Mouse (Mus musculus): ENCODE measurements around the gene Mas1. TPM values are rescaled to one million over a fixed set of nuclear protein-coding genes. Genes with fewer than 3 reads are reported as not detected.

The Mas1 gene
- total RNA-seq, 2 experiments from 2014 or later = 0.34 to 0.41 TPM

GRCm38 (mm10) chr17:12872275-12873028 lies 4.5 kb upstream of the Mas1 start:
- DNase-seq = no peak

DNA sequence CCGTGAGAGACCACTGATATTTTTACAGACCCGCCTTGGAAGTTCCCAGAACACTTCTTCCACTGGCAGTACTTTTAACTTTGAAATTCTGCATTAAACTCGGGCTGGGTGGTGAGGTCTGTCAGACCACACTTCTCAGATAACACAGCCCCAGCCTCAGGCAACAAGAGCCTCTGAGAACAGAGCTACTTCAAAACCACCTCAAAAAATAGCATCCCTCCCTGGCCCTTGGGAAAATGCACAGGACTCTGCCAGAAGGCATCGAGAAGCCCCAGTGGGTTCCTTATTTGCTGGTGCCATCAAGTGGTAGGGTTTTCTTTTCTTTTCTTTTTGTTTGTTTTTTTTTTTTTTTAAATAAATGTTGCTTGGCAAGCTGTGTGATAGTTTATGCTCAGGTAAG lies 697 bp upstream of the Mas1 start:
- DNase-seq = no peak

- peak; percentile 33 for DNase-seq
Observed at GRCm38 (mm10) chr17:12866853-12867252, 1.1 kb downstream of the Mas1 start.

- no peak for DNase-seq
Observed at GRCm38 (mm10) chr17:12865407-12865806, 2.5 kb downstream of the Mas1 start.

DNA sequence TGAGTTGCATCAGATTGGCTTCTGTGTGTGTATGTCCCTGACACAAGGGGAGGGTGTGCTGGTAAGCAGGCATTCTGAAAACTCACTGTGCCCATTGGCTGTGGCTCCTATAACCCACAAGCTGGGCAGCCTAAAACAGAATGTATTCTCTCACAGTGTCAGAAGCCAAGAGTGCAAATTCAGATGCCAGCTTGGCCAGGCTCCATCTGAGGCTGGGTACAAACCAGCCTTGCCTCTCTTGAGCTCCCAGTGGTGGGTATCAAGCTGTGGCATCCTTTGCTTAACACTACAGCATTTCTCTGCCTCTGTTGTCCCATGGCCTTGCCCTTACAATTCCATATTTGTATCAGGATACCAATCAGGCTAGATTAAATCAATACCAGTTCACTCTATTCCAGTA lies 3.8 kb downstream of the Mas1 start:
- no peak for DNase-seq

- no peak for DNase-seq
Observed at GRCm38 (mm10) chr17:12859006-12859520, 8.9 kb downstream of the Mas1 start.

DNA sequence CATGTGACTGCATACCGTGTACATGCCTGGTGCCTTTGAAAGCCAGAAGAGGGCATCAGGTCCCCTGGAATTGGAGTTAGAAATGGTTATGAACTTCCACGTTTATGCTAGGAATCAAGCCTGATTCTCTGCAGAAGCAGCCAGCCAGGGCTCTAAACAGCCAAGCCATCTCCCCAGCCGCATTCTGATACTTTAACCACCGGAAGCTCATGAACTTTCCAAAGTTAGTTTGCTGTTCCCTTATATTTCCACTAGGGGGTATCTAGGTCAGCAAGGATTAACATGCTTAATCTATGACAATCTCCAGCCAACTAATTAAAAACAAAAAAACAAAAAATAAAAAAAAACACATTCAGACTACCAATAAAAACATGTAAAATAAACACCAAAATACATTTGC lies 9.9 kb downstream of the Mas1 start:
- DNase-seq = no peak

- DNase-seq = no peak
Observed at GRCm38 (mm10) chr17:12857395-12857794, 10.5 kb downstream of the Mas1 start.

DNA sequence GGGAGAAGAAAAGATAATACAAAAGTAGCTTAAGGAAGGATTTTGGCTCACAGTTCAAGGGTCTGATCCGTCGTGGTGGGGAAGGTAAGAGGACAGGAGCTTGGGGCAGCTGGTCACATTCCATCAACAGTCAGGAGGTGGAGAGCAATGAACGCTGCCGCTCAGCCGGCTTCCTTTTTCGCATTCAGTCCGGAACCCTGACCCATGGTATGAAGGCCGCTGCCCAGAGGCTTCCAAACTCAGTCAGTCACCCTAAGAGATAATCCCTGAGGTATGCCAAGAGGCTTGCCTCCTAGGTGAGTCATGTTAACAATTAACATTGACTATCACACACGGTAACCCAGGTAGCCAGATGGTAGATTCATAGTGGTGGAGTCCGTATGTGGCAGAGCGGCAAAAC lies 13.6 kb downstream of the Mas1 start:
- DNase-seq = no peak

- no peak for DNase-seq
Observed at GRCm38 (mm10) chr17:12853821-12854220, 14.1 kb downstream of the Mas1 start.

- DNase-seq = no peak
Observed at GRCm38 (mm10) chr17:12851689-12852088, 16.3 kb downstream of the Mas1 start.

GRCm38 (mm10) chr17:12849778-12850382 lies 18.1 kb downstream of the Mas1 start:
- no peak for DNase-seq

DNA sequence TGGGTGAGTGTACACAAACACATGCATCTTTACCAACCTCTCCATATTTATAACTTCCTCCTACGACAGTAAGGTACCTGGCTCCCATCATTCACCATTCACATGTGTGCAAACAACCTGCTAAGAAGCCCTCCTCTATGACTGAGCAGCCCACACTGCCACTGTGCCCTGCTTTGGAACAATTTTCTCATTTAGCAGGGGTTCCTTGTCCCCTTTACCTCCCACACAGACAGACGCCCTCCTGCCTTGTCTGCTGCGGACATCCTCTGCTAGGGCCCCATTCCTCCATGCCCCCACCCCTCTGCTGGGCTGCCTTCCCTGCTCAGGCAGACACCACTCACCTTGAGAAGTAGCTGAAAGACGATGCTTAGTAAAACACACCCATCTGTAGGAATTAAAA lies 20.2 kb downstream of the Mas1 start:
- DNase-seq = no peak

GRCm38 (mm10) chr17:12846474-12846873 lies 21.5 kb downstream of the Mas1 start:
- no peak for DNase-seq

GRCm38 (mm10) chr17:12845862-12846261 lies 22.1 kb downstream of the Mas1 start:
- DNase-seq = no peak

DNA sequence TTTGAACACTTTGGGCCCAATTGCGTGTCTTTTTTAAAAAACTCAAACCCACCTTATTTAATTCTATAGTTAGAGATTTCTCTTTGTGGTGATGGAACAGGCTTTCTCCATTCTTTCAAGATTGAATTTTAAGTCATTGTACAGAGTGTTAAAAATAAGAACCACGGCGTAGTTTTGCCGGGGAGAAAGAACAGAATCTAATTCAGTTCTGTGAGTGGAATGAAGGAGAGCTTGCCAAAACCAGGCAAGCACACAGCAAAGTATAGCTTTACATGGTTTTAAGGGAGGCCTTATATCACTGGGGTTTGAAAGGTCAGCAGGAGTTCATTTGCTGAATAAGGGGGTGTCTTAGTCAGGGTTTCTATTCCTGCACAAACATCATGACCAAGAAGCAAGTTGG lies 23.4 kb downstream of the Mas1 start:
- no peak for DNase-seq

DNA sequence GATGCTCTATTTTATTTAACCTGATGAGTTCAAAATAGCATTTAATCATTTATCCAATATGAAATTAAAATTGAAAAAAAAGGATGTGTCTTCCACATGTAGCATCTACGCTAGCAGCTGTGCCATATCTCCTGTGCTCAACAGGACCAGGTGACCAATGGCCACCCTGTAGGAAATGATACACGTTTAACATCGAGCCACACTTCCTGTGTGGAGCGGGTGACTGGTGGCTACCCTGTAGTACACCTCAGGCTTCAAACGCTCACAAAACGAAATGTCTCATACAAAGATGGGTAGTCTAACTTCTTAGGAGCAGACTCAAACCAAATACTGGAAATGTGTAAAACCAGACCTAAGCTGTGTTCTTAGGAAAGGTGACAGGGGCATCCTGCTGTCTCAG lies 24.1 kb downstream of the Mas1 start:
- DNase-seq = no peak

- DNase-seq = no peak
Observed at GRCm38 (mm10) chr17:12839475-12840267, 28.3 kb downstream of the Mas1 start.

DNA sequence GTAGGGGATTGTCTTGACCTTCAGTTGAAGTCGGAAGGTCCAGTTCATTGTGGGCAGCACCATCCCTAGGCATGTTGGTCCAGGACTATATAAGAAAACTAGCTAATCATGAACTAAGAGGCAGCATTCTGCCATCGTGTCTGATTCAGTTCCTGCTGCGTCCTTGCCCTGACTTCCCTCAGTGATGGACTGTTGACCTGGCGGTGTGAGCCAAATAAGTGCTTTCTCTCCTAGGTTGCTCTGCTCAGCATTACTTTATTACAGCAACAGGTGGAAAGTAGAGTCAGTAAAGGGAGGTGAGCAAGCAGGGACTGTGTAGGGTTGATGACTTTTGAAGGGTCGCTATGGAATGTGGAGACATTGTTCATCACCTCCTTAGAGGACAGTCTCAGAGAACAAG lies 32.2 kb downstream of the Mas1 start:
- DNase-seq = no peak

GRCm38 (mm10) chr17:12834826-12835225 lies 33.1 kb downstream of the Mas1 start:
- DNase-seq = no peak

GRCm38 (mm10) chr17:12834317-12834716 lies 33.6 kb downstream of the Mas1 start:
- DNase-seq = no peak

DNA sequence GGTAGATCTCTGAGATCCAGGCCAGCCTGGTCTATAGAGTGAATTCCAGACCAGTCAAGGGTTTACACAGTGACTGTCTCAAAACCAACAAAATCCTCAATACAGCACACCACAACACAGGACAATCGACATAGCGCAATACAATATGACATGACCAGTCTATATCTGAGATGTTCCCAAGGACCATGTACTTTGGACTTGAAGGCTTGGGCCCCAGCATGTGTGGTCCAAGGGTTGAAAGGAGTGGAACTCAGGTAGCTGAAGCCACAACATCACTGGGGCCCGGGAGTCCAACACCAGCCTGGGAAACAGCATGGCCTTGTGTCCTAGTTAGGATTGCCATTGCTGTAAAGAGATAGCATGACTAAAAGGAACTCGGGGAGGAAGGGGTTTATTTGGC lies 35.3 kb downstream of the Mas1 start:
- no peak for DNase-seq

DNA sequence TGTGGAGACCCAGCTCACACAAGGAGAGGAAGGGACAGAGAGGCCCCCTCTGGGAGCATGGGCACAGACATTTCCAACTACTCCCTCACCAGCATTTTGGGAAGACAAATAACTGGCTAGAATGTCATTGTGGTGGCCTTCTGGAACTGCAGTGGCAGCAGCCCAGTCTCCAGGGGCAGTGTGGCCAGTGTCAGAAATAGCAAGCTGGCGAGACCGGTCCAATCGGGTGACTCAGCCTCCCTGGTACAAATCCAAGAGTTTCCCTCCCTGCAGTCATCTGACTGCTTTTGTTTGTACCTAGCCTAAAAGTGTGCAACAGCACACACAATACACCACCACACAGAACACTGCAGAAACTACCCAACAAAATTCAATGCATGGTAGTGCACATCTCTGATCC lies 35.7 kb downstream of the Mas1 start:
- peak; percentile 73 for DNase-seq

Data from heart, postnatal 4 days (tissue).